Mouse (Mus musculus): ENCODE results near the gene Focad.

- TF ChIP-seq CTCF (IDR thresholded peaks at IDR 0.05; ENCODE audit: low read depth) (no peak), EP300 (IDR thresholded peaks at IDR 0.05; ENCODE audit: low read depth) (no peak)
Measured at GRCm38 (mm10) chr4:88156961-88157360, 62.5 kb downstream of the Focad start.
